Mouse (Mus musculus): ENCODE measurements around the gene Gm49403. TPM values are rescaled to one million over a fixed set of nuclear protein-coding genes. Genes with fewer than 3 reads are reported as not detected.
A peak's percentile ranks its signal among the peaks of the same experiment; 100 is the strongest.
"Not testable (repeated sequence)": the region's sequence is repeated elsewhere in the genome, so short reads cannot be mapped to it uniquely, and the experiment has no call there.

Gene Gm49403
- polyA plus RNA-seq, 1 experiment = not detected

DNA sequence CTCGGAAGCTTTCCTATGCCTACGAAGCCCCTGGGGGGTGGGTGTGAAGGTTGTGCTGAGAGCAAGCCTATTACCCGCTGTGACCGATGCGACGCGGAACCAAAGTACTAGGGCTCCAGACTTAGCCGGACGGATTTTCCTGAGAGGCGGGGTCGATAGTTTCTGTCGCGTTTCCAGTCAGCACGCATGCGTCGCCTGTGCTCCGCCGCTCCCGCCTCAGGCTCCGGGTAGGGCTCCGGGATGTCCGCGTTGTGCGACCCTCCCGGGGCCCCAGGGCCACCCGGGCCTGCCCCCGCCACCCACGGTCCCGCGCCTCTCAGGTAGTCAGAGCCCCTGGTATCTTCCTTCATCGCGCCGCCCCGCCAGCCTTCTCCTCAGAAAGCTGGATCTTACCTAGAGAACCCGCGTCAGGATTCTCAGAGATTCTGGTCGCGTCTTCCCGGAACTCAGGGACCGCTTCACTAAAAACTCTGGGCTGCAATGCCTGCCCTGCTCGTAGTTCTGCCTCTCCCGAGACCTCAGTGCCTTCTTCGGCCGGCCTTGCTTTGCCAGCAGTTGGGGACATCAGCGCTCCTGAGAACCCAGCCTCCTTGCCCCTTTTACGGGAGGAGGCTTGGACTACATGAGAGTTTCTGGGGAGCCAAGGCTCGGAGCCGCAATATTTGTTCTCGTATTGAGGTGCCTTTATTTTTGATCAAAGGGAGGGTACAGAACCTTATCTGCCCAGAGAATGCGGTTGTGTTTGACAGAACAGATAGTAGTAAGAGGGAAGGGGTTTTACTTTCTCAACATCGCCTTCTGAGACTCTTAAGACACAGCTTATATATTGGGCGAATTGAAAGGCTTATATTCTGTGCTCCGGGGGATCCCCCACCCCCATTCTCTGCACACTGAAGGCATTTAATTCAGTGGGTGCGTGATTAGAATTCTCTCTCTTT is 9.4 kb downstream of the Gm49403 start, which contains the start of gene Ints5:
Gene Ints5, plus strand, starts transcription at position 177 of the 938 bp plus-strand sequence.
- Histone ChIP-seq H3K9me3 (replicated peaks; ENCODE audit: control insufficient read depth, insufficient read depth, low read length, poor library complexity, severe bottlenecking) (no peaks in the 10 kb centered on the region), H3K27ac (ENCODE audit: insufficient read depth, low read length) (peak within 1 kb of the TSS; percentile 10), H3K4me3 (ENCODE audit: low read depth, low read length) (peak within 1 kb of the TSS; percentile 90), H3K9ac (ENCODE audit: low read depth, poor library complexity, severe bottlenecking) (peak within 1 kb of the TSS; percentile 96), H3K27me3 (ENCODE audit: control insufficient read depth, insufficient read depth, low read length, poor library complexity, severe bottlenecking) (no peaks in the 10 kb centered on the region), H3K36me3 (ENCODE audit: control insufficient read depth, insufficient read depth, low read length, poor library complexity, severe bottlenecking) (peaks cover 36% of the 10 kb centered on the region), H3K4me1 (ENCODE audit: control insufficient read depth, insufficient read depth, low read length) (peaks cover 1% of the 10 kb centered on the region)
- TF ChIP-seq CTCF (IDR thresholded peaks at IDR 0.05; ENCODE audit: low read depth, low read length) = no peak
- peak; percentile 63; the same call in 1 of the 2 replicates for TF ChIP-seq EP300 (IDR thresholded peaks at IDR 0.05; ENCODE audit: insufficient read depth, low read depth, low read length)
- TF ChIP-seq POLR2A (IDR thresholded peaks at IDR 0.05; ENCODE audit: insufficient read depth, low read length) = peak; percentile 66

DNA sequence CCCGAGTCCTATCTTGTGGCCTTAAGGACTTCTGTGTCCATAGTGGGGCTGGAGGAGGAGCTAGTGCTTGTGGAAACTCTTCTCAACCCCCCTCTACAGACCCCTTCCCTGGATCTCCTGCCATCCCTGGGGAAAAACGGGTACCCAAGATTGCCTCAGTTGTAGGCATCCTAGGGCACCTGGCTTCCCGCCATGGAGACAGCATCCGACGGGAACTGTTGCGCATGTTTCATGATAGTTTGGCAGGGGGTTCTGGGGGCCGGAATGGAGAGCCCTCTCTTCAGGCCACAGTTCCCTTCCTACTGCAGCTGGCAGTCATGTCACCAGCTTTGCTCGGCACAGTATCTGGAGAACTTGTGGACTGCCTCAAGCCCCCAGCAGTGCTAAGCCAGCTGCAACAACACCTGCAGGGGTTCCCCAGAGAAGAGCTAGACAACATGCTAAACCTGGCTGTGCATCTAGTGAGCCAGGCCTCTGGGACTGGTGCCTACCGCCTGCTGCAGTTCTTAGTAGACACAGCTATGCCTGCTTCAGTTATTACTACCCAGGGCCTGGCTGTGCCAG is 11.7 kb downstream of the Gm49403 start:
- Histone ChIP-seq H3K4me1 (ENCODE audit: control insufficient read depth, insufficient read depth, low read length) (no peaks in the 10 kb centered on the region), H3K4me3 (ENCODE audit: low read depth, low read length) (no peak overlapping the region), H3K9ac (ENCODE audit: low read depth, poor library complexity, severe bottlenecking) (no peak overlapping the region), H3K27me3 (ENCODE audit: control insufficient read depth, insufficient read depth, low read length, poor library complexity, severe bottlenecking) (no peaks in the 10 kb centered on the region), H3K27ac (ENCODE audit: insufficient read depth, low read length) (no peak overlapping the region), H3K9me3 (replicated peaks; ENCODE audit: control insufficient read depth, insufficient read depth, low read length, poor library complexity, severe bottlenecking) (no peaks in the 10 kb centered on the region), H3K36me3 (ENCODE audit: control insufficient read depth, insufficient read depth, low read length, poor library complexity, severe bottlenecking) (peaks cover 26% of the 10 kb centered on the region)
- TF ChIP-seq POLR2A (IDR thresholded peaks at IDR 0.05; ENCODE audit: insufficient read depth, low read length) = no peak
- TF ChIP-seq EP300 (IDR thresholded peaks at IDR 0.05; ENCODE audit: insufficient read depth, low read depth, low read length) = no peak
- no peak for TF ChIP-seq CTCF (IDR thresholded peaks at IDR 0.05; ENCODE audit: low read depth, low read length)

DNA sequence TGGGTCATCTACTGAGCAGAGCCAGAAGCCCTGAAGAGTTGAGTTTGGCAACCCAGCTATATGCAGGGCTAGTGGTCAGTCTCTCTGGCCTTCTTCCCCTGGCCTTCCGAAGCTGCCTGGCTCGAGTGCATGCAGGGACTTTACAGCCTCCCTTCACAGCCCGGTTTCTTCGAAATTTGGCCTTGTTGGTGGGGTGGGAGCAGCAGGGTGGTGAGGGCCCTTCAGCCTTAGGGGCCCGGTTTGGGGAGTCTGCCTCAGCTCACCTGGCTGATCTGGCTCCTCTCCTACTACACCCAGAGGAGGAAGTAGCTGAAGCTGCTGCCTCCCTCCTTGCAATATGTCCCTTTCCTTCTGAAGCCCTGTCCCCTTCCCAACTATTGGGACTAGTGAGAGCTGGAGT is 12.5 kb downstream of the Gm49403 start:
- H3K27ac ChIP-seq (ENCODE audit: insufficient read depth, low read length); H3K4me1 ChIP-seq (ENCODE audit: control insufficient read depth, insufficient read depth, low read length); H3K9me3 ChIP-seq (replicated peaks; ENCODE audit: control insufficient read depth, insufficient read depth, low read length, poor library complexity, severe bottlenecking); H3K27me3 ChIP-seq (ENCODE audit: control insufficient read depth, insufficient read depth, low read length, poor library complexity, severe bottlenecking); H3K4me3 ChIP-seq (ENCODE audit: low read depth, low read length); H3K9ac ChIP-seq (ENCODE audit: low read depth, poor library complexity, severe bottlenecking): not testable (repeated sequence)
- peaks cover 19% of the 10 kb centered on the region for H3K36me3 ChIP-seq (ENCODE audit: control insufficient read depth, insufficient read depth, low read length, poor library complexity, severe bottlenecking)

DNA sequence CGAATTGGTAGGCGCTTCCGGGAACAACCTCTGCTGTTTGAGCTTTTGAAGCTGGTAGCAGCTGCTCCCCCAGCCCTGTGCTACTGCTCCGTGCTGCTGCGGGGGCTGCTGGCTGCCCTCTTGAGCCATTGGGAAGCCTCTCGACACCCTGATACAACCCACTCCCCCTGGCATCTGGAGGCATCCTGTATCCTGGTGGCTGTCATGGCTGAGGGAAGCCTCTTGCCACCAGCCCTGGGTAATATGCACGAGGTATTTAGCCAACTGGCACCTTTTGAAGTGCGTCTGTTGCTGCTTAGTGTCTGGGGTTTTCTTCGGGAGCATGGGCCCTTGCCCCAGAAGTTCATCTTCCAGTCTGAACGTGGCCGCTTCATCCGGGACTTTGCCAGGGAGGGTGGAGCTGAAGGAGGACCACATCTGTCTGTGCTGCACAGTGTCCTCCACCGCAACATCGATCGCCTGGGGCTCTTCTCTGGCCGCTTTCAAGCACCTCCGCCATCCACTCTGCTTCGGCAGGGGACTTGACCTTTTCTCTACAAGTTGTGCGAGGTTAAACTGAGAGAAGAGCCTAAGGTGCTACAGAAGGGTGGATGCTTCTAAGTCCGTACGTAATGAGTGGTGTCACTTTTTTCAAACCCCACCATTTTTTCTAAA is 13.6 kb downstream of the Gm49403 start:
- Histone ChIP-seq H3K36me3 (ENCODE audit: control insufficient read depth, insufficient read depth, low read length, poor library complexity, severe bottlenecking) (peaks cover 21% of the 10 kb centered on the region), H3K27ac (ENCODE audit: insufficient read depth, low read length) (peak overlapping the region; percentile 60), H3K9ac (ENCODE audit: low read depth, poor library complexity, severe bottlenecking) (peak overlapping the region; percentile 45), H3K4me3 (ENCODE audit: low read depth, low read length) (peak overlapping the region; percentile 28)
- H3K9me3 ChIP-seq (replicated peaks; ENCODE audit: control insufficient read depth, insufficient read depth, low read length, poor library complexity, severe bottlenecking); H3K4me1 ChIP-seq (ENCODE audit: control insufficient read depth, insufficient read depth, low read length); H3K27me3 ChIP-seq (ENCODE audit: control insufficient read depth, insufficient read depth, low read length, poor library complexity, severe bottlenecking): not testable (repeated sequence)

DNA sequence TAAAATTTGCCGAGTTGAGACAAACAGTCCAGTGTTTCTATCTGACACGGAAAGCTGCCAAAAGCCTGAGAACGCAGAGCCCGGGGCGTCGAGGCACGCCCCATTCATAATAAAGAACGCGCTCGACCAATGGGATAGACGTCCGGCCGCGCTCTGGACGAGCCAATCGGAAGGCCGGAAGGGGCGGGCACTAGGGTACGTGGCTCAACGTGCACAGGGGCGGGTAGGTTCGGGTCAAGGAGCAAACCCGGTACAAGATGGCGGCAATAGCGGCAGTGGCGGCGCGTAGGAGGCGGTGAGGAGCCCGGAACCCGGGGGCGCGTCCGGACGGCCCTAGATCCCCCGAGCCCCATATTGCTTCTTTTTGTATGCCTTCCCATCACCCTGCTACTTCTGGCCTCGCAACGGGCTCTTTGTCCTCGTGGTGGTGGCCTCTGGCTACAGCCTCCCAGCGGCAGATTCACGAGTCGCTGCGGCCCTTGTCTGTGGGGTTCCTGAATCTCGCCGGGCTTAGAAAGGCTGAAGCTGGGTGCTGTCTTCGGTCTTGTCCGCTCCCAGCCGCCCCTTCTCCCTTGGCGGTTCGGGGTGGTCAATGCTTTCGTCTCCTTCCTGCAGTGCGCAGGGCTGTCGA is 14.2 kb downstream of the Gm49403 start, which contains the start of gene Ganab:
Gene Ganab, plus strand, starts transcription at position 207 of the 631 bp plus-strand sequence.
- peak within 1 kb of the TSS; percentile 60 for H3K27ac ChIP-seq (ENCODE audit: insufficient read depth, low read length)
- H3K4me1 ChIP-seq (ENCODE audit: control insufficient read depth, insufficient read depth, low read length) = no peaks in the 10 kb centered on the region
- TF ChIP-seq POLR2A (IDR thresholded peaks at IDR 0.05; ENCODE audit: insufficient read depth, low read length) (peak; percentile 68), EP300 (IDR thresholded peaks at IDR 0.05; ENCODE audit: insufficient read depth, low read depth, low read length) (no peak)
- H3K9ac ChIP-seq (ENCODE audit: low read depth, poor library complexity, severe bottlenecking) = peak within 1 kb of the TSS; percentile 94
- H3K9me3 ChIP-seq (replicated peaks; ENCODE audit: control insufficient read depth, insufficient read depth, low read length, poor library complexity, severe bottlenecking) = no peaks in the 10 kb centered on the region
- H3K36me3 ChIP-seq (ENCODE audit: control insufficient read depth, insufficient read depth, low read length, poor library complexity, severe bottlenecking) = peaks cover 26% of the 10 kb centered on the region
- H3K4me3 ChIP-seq (ENCODE audit: low read depth, low read length) = peak within 1 kb of the TSS; percentile 93
- H3K27me3 ChIP-seq (ENCODE audit: control insufficient read depth, insufficient read depth, low read length, poor library complexity, severe bottlenecking) = no peaks in the 10 kb centered on the region
